Mouse (Mus musculus) bone marrow macrophage, adult 2 months (primary cell): ENCODE results near the gene Hnrnpll. TPM values are rescaled to one million over a fixed set of nuclear protein-coding genes. Genes with fewer than 3 reads are reported as not detected.

Experiments
- H3K27ac ChIP-seq: 2 replicates; pipeline ENCODE4 v1.5.1; 2012; ENCODE audit warnings: low read depth, low read length; ENCODE audit not compliant: insufficient read depth
- H3K4me1 ChIP-seq: 2 replicates; pipeline ENCODE4 v1.6.1; 2012; ENCODE audit warnings: low read length; ENCODE audit not compliant: control insufficient read depth, insufficient read depth
- H3K4me3 ChIP-seq: 2 replicates; pipeline ENCODE4 v1.5.1; 2012; ENCODE audit warnings: mild to moderate bottlenecking, low read length, moderate library complexity; ENCODE audit not compliant: insufficient read depth
- CTCF ChIP-seq: IDR thresholded peaks from 2 replicates; pipeline ENCODE4 v1.5.1; 2012; ENCODE audit warnings: low read depth, mild to moderate bottlenecking, low read length, moderate library complexity
- POLR2A ChIP-seq: IDR thresholded peaks from 2 replicates; pipeline ENCODE4 v1.6.1; 2012; ENCODE audit warnings: mild to moderate bottlenecking, low read depth, low read length, borderline replicate concordance
- polyA plus RNA-seq: library from polyadenylated mRNA; stranded (reverse); fragments of >200 nt; gene quantifications from 2 replicates; pipeline ENCODE4 v1.2.4, GENCODE M21; 2012; ENCODE audit not compliant: missing spikeins, insufficient read depth, insufficient read length

Hnrnpll gene
- polyA plus RNA-seq, 1 experiment, result 44.9 TPM

DNA sequence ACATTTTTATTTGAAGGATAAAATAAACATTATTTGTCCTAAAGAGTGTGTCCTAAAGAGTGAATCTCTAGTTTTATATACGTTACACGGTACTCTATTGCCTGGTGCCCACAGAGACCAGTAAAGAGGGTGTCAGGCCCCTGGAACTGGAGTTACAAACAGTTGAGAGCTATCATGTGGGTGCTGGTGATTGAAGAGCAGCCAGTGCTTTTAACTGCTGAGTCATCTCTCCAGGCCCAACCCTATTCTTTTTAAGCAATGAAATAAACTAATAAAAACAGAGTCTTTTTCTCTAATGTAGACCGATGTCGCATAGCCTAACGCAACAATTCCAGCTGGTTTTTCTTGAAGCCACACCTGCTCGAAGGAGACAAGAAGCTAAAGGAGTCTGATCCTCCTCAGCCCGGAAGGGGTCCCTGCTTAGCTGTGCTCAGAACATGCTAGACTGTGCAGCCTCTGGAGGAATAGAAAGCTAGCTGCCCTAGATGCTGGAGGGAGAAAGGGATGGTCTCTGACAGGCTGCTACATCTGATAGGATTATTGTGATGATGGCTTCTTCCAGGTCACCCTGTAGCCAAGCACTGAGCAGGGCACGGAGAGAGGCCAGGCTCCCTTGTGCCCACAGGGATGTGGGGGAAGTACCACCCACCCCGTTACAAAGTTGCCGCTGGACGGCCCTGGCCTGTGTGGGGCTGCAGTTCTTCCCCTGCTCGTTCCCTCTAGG lies 80.2 kb downstream of the Hnrnpll start:
- Histone ChIP-seq H3K4me1 (no peaks in the 10 kb centered on the region), H3K4me3 (no peak overlapping the region), H3K27ac (no peak overlapping the region)
- TF ChIP-seq POLR2A, result no peak
- no peak for TF ChIP-seq CTCF

- Histone ChIP-seq H3K4me3 (no peak overlapping the region), H3K4me1 (no peaks in the 10 kb centered on the region), H3K27ac (no peak overlapping the region)
- no peak for TF ChIP-seq CTCF
- TF ChIP-seq POLR2A, result no peak
Observed at GRCm38 (mm10) chr17:79981348-79981747, 80.8 kb downstream of the Hnrnpll start.

DNA sequence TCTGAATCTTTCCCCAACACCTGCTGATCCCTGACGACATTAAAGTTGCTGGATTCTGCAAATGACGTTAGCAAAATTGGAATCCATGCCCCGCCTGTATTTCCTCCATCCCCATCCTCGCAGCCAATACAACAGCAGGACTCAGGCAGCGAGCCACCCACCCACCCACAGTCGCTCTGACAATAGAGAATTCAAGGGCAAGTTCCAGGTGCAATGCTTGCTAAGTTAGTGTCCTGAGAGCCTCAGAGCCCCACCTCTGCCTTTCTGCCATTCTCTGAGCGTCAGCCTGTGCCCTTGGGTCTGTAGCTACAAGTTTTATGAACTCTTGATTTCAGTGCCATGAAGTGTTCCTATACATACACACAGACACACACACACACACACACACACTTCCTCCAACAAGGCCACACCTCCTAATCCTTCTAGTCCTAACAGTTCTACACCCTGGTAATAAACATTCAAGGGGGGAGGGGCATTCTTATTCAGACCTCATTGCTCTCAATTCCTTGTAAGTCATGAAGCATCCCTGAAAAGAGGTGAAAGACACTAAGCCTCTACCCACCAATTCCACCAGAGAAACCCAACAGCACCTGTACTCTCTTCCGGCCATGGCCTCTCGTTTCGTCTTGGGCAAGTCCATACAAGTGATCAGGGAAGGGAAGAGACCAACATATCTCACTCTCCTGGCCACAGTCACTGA lies 81.6 kb downstream of the Hnrnpll start:
- H3K27ac ChIP-seq, result no peak overlapping the region
- TF ChIP-seq CTCF (no peak), POLR2A (no peak)
- peaks cover 5% of the 10 kb centered on the region; the same call in 1 of the 2 replicates for H3K4me1 ChIP-seq
- H3K4me3 ChIP-seq, result no peak overlapping the region

Other genes with a start within 250 kb of the Hnrnpll start
- 19.9 and 24.6 TPM in 2 replicates for gene Atl2, start 166.2 kb downstream of the Hnrnpll start, polyA plus RNA-seq
- 18.1 and 18.2 TPM in 2 replicates for gene Galm, start 65.1 kb upstream of the Hnrnpll start, polyA plus RNA-seq
- gene Srsf7, start 145.0 kb upstream of the Hnrnpll start, polyA plus RNA-seq, result 83.7 and 102 TPM in 2 replicates
- gene Ttc39d, start 145.1 kb upstream of the Hnrnpll start, polyA plus RNA-seq, result not detected in 2 replicates
- gene Gemin6, start 162.1 kb upstream of the Hnrnpll start, polyA plus RNA-seq, result 7.1 and 8.0 TPM in 2 replicates
- gene Morn2, start 227.9 kb upstream of the Hnrnpll start, polyA plus RNA-seq, result 5.6 and 8.1 TPM in 2 replicates
- 16.0 and 19.6 TPM in 2 replicates for gene Dhx57, start 228.1 kb upstream of the Hnrnpll start, polyA plus RNA-seq
- gene Arhgef33, start 245.1 kb upstream of the Hnrnpll start, polyA plus RNA-seq, result not detected in 2 replicates